Mouse (Mus musculus): ENCODE measurements around the gene Rtraf.

- TF ChIP-seq POLR2A (IDR thresholded peaks at IDR 0.05; ENCODE audit: low read depth, low read length) (no peak), CTCF (IDR thresholded peaks at IDR 0.05; ENCODE audit: extremely low read depth, insufficient read depth, insufficient read length, insufficient replicate concordance) (no peak)
Measured at GRCm38 (mm10) chr14:19776179-19776578, 47.4 kb downstream of the Rtraf start.

Measured in spleen, adult 2 months (tissue).